Mouse (Mus musculus) CH12.LX (cell line): ENCODE measurements around the gene Wnt3a. TPM values are rescaled to one million over a fixed set of nuclear protein-coding genes. Genes with fewer than 3 reads are reported as not detected.

Source experiments
- DNase-seq: peaks from one replicate; pipeline ENCODE4 v3.0.0-alpha.2; 2013; ENCODE audit errors: extremely low read depth
- H3K27ac ChIP-seq: 2 replicates; pipeline ENCODE4 v1.5.1; 2012; ENCODE audit warnings: low read depth, mild to moderate bottlenecking, control low read depth, moderate library complexity; ENCODE audit not compliant: insufficient read depth
- H3K27me3 ChIP-seq: replicated peaks from 2 replicates; pipeline ENCODE3; 2012; ENCODE audit warnings: inconsistent platforms
- H3K36me3 ChIP-seq, 2 experiments: replicated peaks in 1 of 2; 2 replicates each; pipeline versions ENCODE3 to v1.6.1; 2012; ENCODE audit warnings: inconsistent platforms in 1 of 2, low read length in 1 of 2, mild to moderate bottlenecking in 1 of 2, mixed read lengths in 1 of 2, moderate library complexity in 1 of 2; ENCODE audit not compliant: control insufficient read depth in 1 of 2, insufficient read depth in 1 of 2
- H3K4me1 ChIP-seq, 2 experiments: 2 replicates each; pipeline ENCODE4 v1.6.1; 2012; ENCODE audit warnings: inconsistent platforms in 1 of 2, moderate library complexity in 1 of 2; ENCODE audit not compliant: insufficient read depth in 2 of 2, control insufficient read depth in 1 of 2
- H3K4me2 ChIP-seq: 2 replicates; pipeline ENCODE4 v1.6.1; 2012; ENCODE audit warnings: low read depth, mild to moderate bottlenecking, control low read depth; ENCODE audit not compliant: poor library complexity, insufficient read depth, severe bottlenecking
- H3K4me3 ChIP-seq, 3 experiments: fragments of 150-350 bp in 1 of 3; sonication (generic) in 1 of 3; replicated peaks in 1 of 3; 2 replicates each; pipeline versions ENCODE3 to v1.5.1; 2011 to 2012; ENCODE audit warnings: low read depth in 2 of 3, low read length in 2 of 3, mild to moderate bottlenecking in 2 of 3, moderate library complexity in 2 of 3, control low read depth in 1 of 3, improper control_type of control experiment in 1 of 3, inconsistent platforms in 1 of 3, mixed read lengths in 1 of 3; ENCODE audit not compliant: poor library complexity in 1 of 3
- H3K79me2 ChIP-seq: replicated peaks from 2 replicates; pipeline ENCODE4 v1.6.1; 2012; ENCODE audit warnings: mild to moderate bottlenecking, moderate library complexity; ENCODE audit not compliant: control insufficient read depth, poor library complexity, insufficient read depth, severe bottlenecking; ENCODE audit errors: extremely low read depth
- H3K9ac ChIP-seq: 2 replicates; pipeline ENCODE4 v1.6.1; 2012; ENCODE audit warnings: low read depth, mild to moderate bottlenecking, control low read depth, moderate library complexity; ENCODE audit not compliant: insufficient read depth
- H3K9me3 ChIP-seq: replicated peaks from 2 replicates; pipeline ENCODE3; 2012; ENCODE audit warnings: low read length, inconsistent platforms, mixed read lengths
- BHLHE40 ChIP-seq: IDR thresholded peaks from 2 replicates; pipeline ENCODE4 v1.6.1; 2011; ENCODE audit warnings: mild to moderate bottlenecking, low read depth, low read length, improper control_type of control experiment
- CTCF ChIP-seq, 2 experiments: IDR thresholded peaks in 1 of 2; conservative IDR thresholded peaks in 1 of 2; 2 replicates each; pipeline ENCODE4 v1.5.1; 2011 to 2012; ENCODE audit warnings: low read depth in 2 of 2, low read length in 2 of 2, improper control_type of control experiment in 1 of 2, inconsistent platforms in 1 of 2, mild to moderate bottlenecking in 1 of 2, moderate library complexity in 1 of 2
- GABPA ChIP-seq: IDR thresholded peaks from 2 replicates; pipeline ENCODE4 v1.6.1; 2012; ENCODE audit warnings: low read depth, low read length, improper control_type of control experiment, inconsistent platforms; ENCODE audit not compliant: insufficient replicate concordance
- HCFC1 ChIP-seq: IDR thresholded peaks from 2 replicates; pipeline ENCODE4 v1.6.1; 2012; ENCODE audit warnings: low read depth, mild to moderate bottlenecking, inconsistent platforms, low read length, improper control_type of control experiment
- IRF4 ChIP-seq: IDR thresholded peaks from 2 replicates; pipeline ENCODE4 v1.6.1; 2014; ENCODE audit warnings: low read depth, mild to moderate bottlenecking, inconsistent platforms, low read length, improper control_type of control experiment
- MAFK ChIP-seq: IDR thresholded peaks from 2 replicates; pipeline ENCODE4 v1.6.1; 2011; ENCODE audit warnings: low read length, improper control_type of control experiment; ENCODE audit not compliant: insufficient replicate concordance
- MAX ChIP-seq: IDR thresholded peaks from 2 replicates; pipeline ENCODE4 v1.6.1; 2011; ENCODE audit warnings: low read length, improper control_type of control experiment
- MAZ ChIP-seq: IDR thresholded peaks from 2 replicates; pipeline ENCODE4 v1.6.1; 2012; ENCODE audit warnings: low read depth, mild to moderate bottlenecking, inconsistent platforms, low read length, improper control_type of control experiment, moderate library complexity
- MXI1 ChIP-seq: IDR thresholded peaks from 2 replicates; pipeline ENCODE4 v1.6.1; 2011; ENCODE audit warnings: mild to moderate bottlenecking, low read depth, low read length, improper control_type of control experiment
- MYC ChIP-seq: IDR thresholded peaks from 2 replicates; pipeline ENCODE4 v1.6.1; 2011; ENCODE audit warnings: low read depth, mild to moderate bottlenecking, improper control_type of control experiment, low read length
- NELFE ChIP-seq: IDR thresholded peaks from 2 replicates; pipeline ENCODE4 v1.6.1; 2011; ENCODE audit warnings: low read depth, low read length, improper control_type of control experiment
- POLR2AphosphoS2 ChIP-seq: IDR thresholded peaks from 2 replicates; pipeline ENCODE4 v1.6.1; 2011; ENCODE audit warnings: low read depth, low read length, improper control_type of control experiment
- RAD21 ChIP-seq: IDR thresholded peaks from 2 replicates; pipeline ENCODE4 v1.6.1; 2011; ENCODE audit warnings: low read depth, mild to moderate bottlenecking, low read length, improper control_type of control experiment, moderate library complexity
- SIN3A ChIP-seq: IDR thresholded peaks from 2 replicates; pipeline ENCODE4 v1.6.1; 2012; ENCODE audit warnings: low read length, improper control_type of control experiment, inconsistent platforms
- SMC3 ChIP-seq: IDR thresholded peaks from 2 replicates; pipeline ENCODE4 v1.6.1; 2011; ENCODE audit warnings: low read depth, low read length, improper control_type of control experiment
- TBP ChIP-seq: conservative IDR thresholded peaks from 2 replicates; pipeline ENCODE4 v1.6.1; 2011; ENCODE audit warnings: low read depth, low read length, improper control_type of control experiment
- TCF12 ChIP-seq: IDR thresholded peaks from 2 replicates; pipeline ENCODE4 v1.6.1; 2014; ENCODE audit warnings: low read depth, mild to moderate bottlenecking, inconsistent platforms, low read length, improper control_type of control experiment
- USF1 ChIP-seq: IDR thresholded peaks from 2 replicates; pipeline ENCODE4 v1.6.1; 2014; ENCODE audit warnings: low read depth, mild to moderate bottlenecking, inconsistent platforms, low read length, improper control_type of control experiment
- USF2 ChIP-seq: conservative IDR thresholded peaks from 2 replicates; pipeline ENCODE4 v1.6.1; 2011; ENCODE audit warnings: low read depth, low read length, improper control_type of control experiment
- ZMIZ1 ChIP-seq: IDR thresholded peaks from 2 replicates; pipeline ENCODE4 v1.6.1; 2012; ENCODE audit warnings: low read depth, mild to moderate bottlenecking, inconsistent platforms, low read length, improper control_type of control experiment
- ZNF384 ChIP-seq: IDR thresholded peaks from 2 replicates; pipeline ENCODE4 v1.6.1; 2012; ENCODE audit warnings: low read depth, low read length, improper control_type of control experiment, inconsistent platforms
- dilution Hi-C: fragments of 300-500 bp; cut with MboI; formaldehyde crosslinking; loops from 2 replicates; pipeline ENCODE4 v1.14.3; 2020; ENCODE audit warnings: low sequenced_read_pairs; ENCODE audit not compliant: extremely low pct_unique_long_range_greater_than_20kb, extremely low pct_ligation_motif_present
- in situ Hi-C: fragments of 300-500 bp; cut with MboI; formaldehyde crosslinking; loops from 3 replicates; pipeline ENCODE4 v1.14.3; 2019; ENCODE audit warnings: low sequenced_read_pairs, low pct_ligation_motif_present, low pct_unique_long_range_greater_than_20kb, mixed read lengths
- polyA plus RNA-seq: library from polyadenylated mRNA; unstranded; fragments of >175 nt; gene quantifications from 2 replicates; pipeline ENCODE4 v1.2.1, GENCODE M21; 2012; ENCODE audit warnings: low read depth; ENCODE audit not compliant: insufficient read length
- total RNA-seq, 2 experiments: library from RNA; depleted of rRNA; stranded (reverse); fragments of 300-350 nt in 1 of 2; fragments of >200 nt in 1 of 2; gene quantifications; 2 replicates each; pipeline ENCODE4 v1.2.3; 2012 to 2014

The Wnt3a gene
- total and polyA plus RNA-seq, 3 experiments = not detected

DNA sequence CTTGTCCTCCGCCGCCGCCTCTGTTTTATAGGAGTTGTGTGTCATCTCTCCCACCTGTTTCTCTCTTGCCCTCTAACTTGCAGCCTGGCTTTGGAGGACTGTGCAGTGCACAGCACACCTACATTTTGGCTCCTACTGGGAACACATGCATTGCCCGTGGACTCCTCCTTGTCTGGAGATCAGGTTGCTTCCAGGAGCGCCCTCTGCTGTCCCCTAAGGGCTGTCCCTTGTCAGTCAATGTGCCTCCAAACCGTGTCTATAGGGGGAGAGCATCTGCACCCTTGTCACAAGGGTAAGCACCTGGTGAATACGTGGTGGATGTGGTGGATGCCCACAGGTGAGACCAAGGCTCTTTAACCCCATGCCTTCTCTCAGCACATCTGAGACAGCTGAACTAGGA lies 3.1 kb upstream of the Wnt3a start:
- H3K9me3 ChIP-seq = peaks cover 12% of the 10 kb centered on the region
- H3K4me2 ChIP-seq = no peak overlapping the region
- peak; percentile 64 to 94 for TF ChIP-seq CTCF (conservative IDR thresholded peaks at IDR 0.05 in 1 of 2, IDR thresholded peaks at IDR 0.05 in 1 of 2; ENCODE audit: low read depth in 2 of 2, low read length in 2 of 2)
- TF ChIP-seq SMC3 = peak; percentile 87
- no peak for TF ChIP-seq TBP
- 0 out of 2 replicates have a peak, but pooled peaks have one; percentile 33 for TF ChIP-seq MAX
- peak; percentile 39; the same call in 1 of the 2 replicates for TF ChIP-seq NELFE
- peak; percentile 54 for TF ChIP-seq RAD21
- H3K79me2 ChIP-seq = no peaks in the 10 kb centered on the region
- peak; percentile 63 for DNase-seq
- dilution Hi-C loops = no loop called here
- in situ Hi-C loops = loop anchor here (10.0 kb wide), 1 partner anchor 199 kb away; no protein-coding TSS in a partner anchor
- no peak overlapping the region for H3K9ac ChIP-seq
- H3K27me3 ChIP-seq = peaks cover 89% of the 10 kb centered on the region
- H3K27ac ChIP-seq = no peak overlapping the region
- no peak overlapping the region for H3K4me3 ChIP-seq
- H3K36me3 ChIP-seq = no peaks in the 10 kb centered on the region
- H3K4me1 ChIP-seq = no peaks in the 10 kb centered on the region

DNA sequence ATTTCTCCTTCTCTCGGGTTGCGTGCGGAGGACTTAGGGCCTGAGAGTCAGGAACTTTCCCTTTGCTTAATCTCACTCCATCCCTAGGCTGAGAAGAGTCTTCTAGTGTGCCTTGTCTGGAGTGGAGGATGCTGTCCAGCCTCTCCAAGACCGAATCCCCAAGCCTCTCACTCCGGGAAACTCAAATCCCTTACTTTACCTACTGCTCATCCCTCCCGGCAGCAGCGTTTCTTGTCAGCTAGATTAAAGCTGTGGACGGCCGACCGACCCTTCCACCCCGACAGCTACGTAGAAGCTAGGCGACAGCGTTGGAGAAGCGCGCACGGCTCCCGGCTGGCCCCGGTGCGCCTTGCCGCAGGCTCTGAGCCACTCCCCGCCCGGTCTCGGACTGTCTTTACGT lies 846 bp downstream of the Wnt3a start:
- Histone ChIP-seq H3K27ac (no peak overlapping the region), H3K4me2 (no peak overlapping the region), H3K9me3 (peaks cover 16% of the 10 kb centered on the region), H3K9ac (no peak overlapping the region), H3K4me1 (no peaks in the 10 kb centered on the region), H3K36me3 (no peaks in the 10 kb centered on the region), H3K27me3 (peaks cover 87% of the 10 kb centered on the region), H3K79me2 (no peaks in the 10 kb centered on the region), H3K4me3 (no peak overlapping the region)
- no peak for DNase-seq
- TF ChIP-seq ZMIZ1 (no peak), MAFK (no peak), SIN3A (no peak), MYC (no peak), MXI1 (no peak), TCF12 (no peak), MAX (no peak), POLR2AphosphoS2 (no peak), HCFC1 (no peak), SMC3 (no peak), USF2 (no peak), RAD21 (no peak), MAZ (no peak), GABPA (no peak), ZNF384 (no peak), BHLHE40 (no peak), TBP (no peak), IRF4 (no peak), USF1 (no peak)
- dilution Hi-C loops = no loop called here
- in situ Hi-C loops = loop anchor here (10.0 kb wide), 1 partner anchor 195 kb away; no protein-coding TSS in a partner anchor
